20 mouse cellular contexts compared by ENCODE assay signal in the genomic region with DNA sequence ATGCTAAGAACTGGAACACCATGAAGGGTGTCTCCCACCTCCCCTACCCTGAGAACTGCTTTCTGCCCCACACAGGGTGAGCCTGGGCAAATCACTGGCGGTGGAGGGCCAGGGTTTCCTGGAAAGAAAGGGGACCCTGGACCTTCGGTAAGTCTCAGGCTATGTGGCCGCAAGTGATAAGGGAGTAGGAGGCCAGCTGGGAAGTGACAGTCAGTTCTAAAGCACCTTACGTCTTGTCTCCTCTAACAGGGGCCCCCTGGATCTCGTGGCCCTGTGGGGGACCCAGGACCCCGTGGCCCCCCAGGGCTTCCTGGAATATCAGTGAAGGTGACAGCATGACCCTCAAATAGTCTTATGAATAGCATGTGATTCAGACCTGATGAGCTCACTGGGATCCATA. TPM values are rescaled to one million over a fixed set of nuclear protein-coding genes. Genes with fewer than 3 reads are reported as not detected.
"Had no signal": no experiment of that assay in that cellular context is flagged by ENCODE, and none has a peak within 500 bp of the region (broad histone marks: within the 10 kb centered on the region; RNA-seq: fewer than 3 reads in every experiment).

No protein-coding gene starts in this region.

- H3K9me3 ChIP-seq: neural tube, embryonic 15.5 days; stomach, embryonic 15.5 days had no signal

- H3K4me3 ChIP-seq: neural tube, embryonic 15.5 days; stomach, embryonic 15.5 days had no signal

- H3K36me3 ChIP-seq: neural tube, embryonic 15.5 days; stomach, embryonic 15.5 days had no signal

- H3K27me3 ChIP-seq: neural tube, embryonic 15.5 days; stomach, embryonic 15.5 days had no signal

- DNase-seq: retina, postnatal 1 day; right cerebral cortex, adult 18-20 months; right cerebral cortex, postnatal 14 days; right cerebral cortex, postnatal 25 days; right cerebral cortex, postnatal 4 days; spleen, adult 18-20 months; thymus, adult 18-20 months; thymus, adult 2 months; thymus, postnatal 14 days; thymus, postnatal 25 days; thymus, postnatal 36 days; thymus, postnatal 4 days had no signal

- H3K27ac ChIP-seq: neural tube, embryonic 15.5 days; stomach, embryonic 15.5 days; stomach, postnatal 0 days had no signal

- H3K4me1 ChIP-seq: neural tube, embryonic 15.5 days; stomach, embryonic 15.5 days had no signal

- H3K9ac ChIP-seq: neural tube, embryonic 15.5 days; stomach, embryonic 15.5 days had no signal

- H3K4me2 ChIP-seq: neural tube, embryonic 15.5 days; stomach, embryonic 15.5 days had no signal

RNA-seq across cellular contexts. Expression of gene Ucn2, which starts 21.5 kb away (rescaled TPM):
- total RNA-seq: neutrophil, adult 5-6 weeks had no signal
- polyA plus RNA-seq: neural tube, embryonic 15.5 days; stomach, embryonic 14.5 days; stomach, postnatal 0 days; thymus, postnatal 0 days had no signal

RNA-seq across cellular contexts. Expression of gene Tmem89, which starts 49.9 kb away (rescaled TPM):
- total RNA-seq: neutrophil, adult 5-6 weeks had no signal
- polyA plus RNA-seq: neural tube, embryonic 14.5 days; neural tube, embryonic 15.5 days; stomach, embryonic 14.5 days; stomach, embryonic 15.5 days; thymus, postnatal 0 days; urinary bladder, adult 2 months had no signal
